Mouse (Mus musculus) lung, postnatal 4 days (tissue): ENCODE results near the gene Thrb.

Source experiments
- DNase-seq, 2 experiments: peaks; one replicate each; pipeline ENCODE4 v3.0.0; 2021

Thrb gene

DNA sequence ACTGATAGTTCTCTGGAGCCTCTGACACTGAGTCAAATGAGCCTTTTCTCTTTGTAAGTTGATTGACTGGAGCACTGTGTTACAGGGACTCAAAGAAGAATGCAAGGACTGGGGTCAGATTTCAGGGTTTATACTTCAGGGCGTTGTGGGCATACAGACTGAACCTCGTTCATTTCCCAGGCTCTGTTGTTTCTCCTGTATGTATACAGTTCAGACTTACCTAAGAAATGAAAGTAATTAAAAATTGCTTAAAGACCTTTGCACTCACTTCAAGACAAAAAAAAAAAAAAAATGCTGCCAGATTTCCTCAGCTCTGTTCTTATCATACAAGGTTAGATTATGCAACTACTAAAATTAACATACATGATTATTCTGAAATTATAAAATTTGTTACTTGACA, 126.2 kb downstream of the Thrb start:
- no peak for DNase-seq

DNA sequence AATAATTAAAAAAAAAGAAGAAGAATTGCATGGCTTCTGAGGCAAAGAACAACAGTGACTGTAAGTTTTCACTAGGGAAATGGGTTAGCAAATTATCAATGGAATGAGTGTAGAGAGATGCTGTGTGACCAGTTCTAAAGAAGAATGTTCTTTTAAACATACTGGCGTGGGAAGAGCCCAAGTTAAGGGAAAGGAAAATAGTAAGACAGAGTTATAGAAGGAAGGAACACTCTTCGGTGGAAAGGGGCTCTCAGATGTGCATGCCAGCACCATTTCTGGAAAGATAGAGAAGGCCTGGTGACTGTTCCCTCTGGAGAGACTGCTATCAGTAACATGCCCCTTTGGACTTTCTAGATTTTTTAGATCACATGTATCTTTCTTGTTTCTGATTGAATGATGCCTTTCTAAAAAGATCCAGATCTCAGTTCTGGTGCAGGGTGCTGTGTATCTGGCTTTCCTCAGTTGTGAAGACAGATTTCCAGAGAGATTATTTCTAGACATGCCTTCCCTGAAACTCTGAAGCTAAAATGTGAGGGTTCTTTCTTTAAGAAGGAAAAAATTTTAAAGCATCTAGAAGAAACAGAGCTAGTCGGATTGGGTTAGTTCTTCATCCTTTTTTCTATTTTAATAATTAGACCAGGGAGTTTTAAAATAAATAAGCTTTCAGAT, 144.0 kb downstream of the Thrb start:
- DNase-seq, result no peak

DNA sequence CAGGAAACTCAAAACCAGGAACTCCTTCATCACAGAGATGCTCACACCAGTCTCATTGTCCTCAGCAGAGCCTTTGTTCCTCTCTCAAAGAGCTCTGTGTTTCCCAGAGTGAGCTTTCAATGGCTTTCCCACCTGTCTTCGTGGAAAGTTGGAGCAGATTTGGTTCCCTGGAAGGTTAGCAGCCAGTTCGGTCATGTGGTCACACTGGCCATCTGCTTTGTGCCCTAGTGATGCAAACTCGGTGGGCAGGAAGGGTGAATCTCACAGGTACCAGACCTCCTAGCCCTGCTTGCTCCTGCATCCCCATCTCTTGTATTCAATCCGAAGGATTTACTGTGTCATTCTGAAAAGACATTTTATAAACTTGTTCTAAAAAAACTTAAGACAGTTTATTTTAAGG, 151.0 kb downstream of the Thrb start:
- no peak for DNase-seq

DNA sequence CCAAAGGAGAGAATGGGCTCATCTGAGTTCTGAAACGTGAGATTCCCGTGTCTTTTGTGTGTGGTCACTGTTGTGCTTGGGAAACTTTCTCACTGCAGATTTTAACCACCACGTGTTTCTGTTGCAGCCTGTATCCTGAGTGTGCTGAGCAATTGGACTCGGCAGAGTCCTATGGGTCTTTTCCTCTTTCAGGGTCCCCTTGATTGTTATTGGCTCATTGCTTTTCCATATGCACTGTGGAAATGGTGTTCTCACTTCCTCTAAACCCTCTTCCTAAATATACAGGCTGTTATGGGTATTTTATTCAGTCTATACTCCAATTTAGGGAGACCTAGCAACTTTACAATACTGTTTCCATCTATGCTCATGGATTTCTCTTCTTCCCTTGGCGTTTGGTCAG, 152.4 kb downstream of the Thrb start:
- DNase-seq, result no peak

DNA sequence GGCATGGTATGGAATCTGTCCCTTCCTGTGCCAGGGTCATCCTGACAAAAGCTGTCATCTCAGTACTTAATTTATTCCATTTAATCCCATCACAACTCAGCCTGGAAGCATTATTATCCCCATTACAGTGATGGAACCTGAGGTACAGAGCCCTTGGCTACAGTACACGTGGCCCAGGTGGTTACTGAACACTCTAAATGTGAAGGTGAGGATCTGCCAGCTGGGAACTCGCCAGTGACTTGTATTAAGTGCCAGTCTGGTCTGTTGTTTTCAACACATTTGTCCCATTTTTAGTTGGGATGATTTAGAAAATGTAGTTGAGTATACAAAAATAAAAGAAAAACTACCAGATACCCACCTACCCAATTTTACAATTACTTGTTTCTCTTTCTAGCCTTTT, 155.0 kb downstream of the Thrb start:
- no peak for DNase-seq

DNA sequence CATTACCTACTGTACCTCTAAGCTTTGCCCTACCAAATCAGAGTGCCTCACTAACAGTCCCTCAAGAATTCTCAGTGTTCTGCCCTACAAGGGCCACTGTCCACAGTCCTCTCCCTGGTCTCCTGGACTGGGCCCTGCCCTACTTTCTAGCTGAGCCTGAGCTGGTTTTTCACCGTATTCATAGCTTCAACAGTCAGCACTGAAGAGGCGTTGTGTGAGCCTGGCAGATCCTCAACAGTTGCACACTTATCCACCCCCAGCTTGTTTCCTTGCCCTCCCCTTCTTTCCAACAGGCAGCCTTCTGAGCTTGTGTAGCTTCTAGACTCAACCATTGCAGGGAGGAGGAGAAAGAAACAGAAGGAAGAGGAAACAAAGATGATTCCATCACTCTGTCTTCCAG, 158.0 kb downstream of the Thrb start:
- DNase-seq, result no peak

DNA sequence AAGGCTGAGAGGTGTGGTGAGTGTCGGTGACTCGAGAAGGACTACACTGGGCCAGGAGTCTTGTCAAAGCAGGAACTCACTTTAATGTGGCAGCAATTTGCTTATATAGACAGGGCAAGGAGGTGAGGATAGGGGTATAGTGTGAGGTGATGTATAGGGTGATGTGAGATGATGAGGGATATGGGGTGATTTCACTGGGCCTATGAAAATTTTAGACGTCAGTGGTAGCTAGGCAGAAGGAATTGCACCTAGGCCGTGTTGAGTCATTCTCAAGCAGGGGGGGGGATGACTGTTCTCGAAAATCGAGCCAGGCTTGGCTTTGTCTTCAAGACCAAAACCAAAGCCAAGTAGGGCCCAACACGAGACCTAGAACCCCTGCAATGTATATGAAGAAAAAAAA, 162.7 kb downstream of the Thrb start:
- no peak for DNase-seq

DNA sequence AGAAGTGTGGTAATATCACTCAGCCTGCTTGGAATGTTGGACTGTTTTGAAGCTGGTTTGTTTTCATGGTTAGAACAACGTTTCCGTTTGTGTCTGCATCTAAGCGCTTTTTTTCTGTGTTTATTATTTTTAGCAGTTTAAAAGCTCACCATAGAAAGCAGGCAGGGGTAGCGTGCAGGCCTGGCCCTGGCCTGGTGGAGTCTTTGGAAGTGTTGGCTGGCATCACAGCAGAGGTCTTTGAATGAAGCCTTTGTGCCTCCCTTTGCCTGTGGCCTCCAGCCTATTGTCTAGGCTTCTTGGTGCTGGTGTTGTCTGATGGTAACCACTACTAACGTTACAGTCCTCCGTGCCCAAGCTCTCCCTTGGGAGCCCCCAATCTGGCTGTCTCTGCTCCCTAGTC, 167.3 kb downstream of the Thrb start:
- DNase-seq, result no peak

DNA sequence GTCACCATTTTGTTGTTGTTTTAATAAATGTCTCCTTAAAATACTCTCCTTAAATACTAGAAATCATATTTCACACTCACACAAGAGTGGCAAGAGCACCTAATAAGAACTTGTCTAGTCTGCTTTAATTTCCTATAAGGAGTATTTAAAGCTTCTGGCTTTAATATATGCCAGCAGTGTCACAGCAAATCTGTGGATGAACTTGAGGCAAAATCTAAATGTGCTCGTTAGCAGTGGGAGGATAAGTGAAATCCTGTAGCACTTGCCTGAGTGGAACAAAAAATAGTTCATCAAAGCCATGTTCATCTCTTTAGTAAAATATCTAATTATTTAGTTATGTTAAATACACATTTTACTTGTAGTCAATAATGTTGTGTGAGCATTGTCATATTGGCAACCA, 175.7 kb downstream of the Thrb start:
- DNase-seq, result no peak

DNA sequence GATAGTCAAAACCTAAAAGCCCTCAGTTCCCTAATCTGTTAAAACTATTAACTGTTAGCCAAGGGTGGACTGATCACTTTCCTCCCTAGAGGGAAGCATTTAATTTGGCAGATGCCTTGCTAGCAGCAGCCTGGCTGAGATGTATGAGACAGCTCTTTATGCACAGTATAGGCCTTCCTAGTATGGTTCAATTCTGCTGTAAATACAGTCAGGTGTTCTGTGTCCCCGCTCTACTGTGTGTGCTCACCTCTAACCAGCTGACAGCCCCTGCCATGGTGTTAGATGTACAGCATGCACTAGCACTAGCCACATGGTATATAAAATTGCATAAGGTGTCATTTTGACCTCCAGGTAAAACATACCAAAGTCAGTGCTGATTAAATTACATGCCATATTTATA, 176.7 kb downstream of the Thrb start:
- no peak for DNase-seq

DNA sequence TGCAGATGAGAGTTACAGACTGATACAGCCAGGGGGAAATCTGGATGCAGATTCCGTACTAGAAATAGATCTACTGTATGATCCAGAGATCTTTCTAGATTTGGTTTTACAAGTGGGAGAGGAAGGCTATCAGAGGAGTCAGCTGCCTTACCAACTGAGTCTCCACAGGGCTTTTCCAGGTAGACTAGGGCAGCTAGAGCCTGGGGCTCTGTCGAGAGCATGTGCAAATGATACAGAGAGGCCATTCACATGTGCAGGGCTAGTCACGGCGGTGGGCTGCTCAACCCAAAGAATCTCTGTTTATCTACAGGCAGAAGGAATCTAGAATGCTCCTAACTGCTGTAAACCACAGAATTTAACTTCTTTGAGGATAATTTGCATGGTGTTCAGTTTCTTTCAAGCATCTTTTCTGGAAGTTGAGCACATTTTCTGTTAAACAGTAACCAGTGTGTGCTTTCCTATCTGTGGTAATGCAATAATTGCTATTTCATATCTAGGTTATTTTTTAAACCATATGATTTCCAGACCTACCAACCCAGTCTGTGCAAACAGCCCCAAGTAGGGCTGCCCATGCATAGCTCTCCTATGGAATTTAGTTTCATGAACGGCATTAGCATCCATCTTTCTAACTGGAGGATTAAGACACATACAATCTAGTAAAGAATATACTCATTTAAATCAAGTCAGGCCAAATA, 185.1 kb downstream of the Thrb start:
- DNase-seq, result no peak

DNA sequence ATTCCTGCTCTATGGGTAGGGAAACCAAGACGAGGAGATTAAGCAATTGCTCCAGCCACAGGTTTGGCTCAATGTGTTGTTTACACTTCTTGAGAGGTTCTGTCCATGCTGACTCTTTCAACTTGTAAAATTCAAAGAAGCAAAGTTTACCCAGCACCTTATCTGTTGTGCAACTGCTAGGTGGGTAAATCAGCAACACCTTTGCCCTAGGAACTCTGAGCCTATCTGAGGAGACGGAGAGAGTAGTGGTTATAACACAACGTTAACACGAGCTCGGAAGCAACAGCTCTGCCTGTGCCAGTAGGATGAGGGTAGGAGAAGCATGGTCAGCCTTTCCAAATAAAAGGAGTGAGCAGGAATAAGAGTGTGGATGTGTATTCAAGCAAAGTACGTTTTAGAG, 185.8 kb downstream of the Thrb start:
- DNase-seq, result no peak

DNA sequence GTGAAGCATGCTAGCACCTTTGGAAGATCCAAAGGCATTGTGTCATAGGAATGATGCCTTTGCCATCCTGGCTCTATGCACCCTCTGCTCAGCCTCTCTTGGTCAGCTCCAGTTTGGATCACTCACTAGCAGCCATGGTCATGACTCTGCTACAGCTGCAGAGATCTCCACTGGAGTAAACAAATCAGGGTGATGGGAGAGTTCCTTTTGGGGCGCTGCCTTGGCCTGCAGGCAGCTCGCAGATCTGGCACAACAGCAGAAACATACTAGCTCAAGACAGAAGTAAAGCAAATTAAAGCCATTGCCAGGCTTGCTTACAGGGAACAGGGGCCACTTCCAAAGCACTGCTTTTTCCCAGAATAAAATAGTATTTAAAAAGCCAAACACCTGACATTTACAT, 186.6 kb downstream of the Thrb start:
- peak in 1 of 2 experiments; percentile 31 for DNase-seq

DNA sequence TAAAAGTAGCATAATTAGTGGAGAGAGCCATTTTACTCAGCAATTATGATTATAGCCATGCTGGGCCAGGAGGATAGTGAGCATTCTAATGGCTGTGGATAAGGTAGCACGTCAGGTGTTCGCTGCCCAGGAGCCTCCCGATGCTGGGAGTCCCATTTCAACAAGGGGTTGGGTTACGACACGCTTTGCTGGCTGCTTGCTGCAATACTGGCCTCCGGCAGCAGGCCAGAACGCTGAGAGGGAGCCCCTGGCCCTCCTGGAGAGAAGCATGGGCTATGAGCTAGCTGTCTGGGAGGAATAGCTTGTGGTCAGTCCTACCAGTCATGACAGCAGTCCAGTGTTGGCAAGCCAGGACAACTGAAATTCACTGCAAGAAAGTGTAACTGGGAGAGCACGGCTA, 187.2 kb downstream of the Thrb start:
- peak; percentile 5 to 37 for DNase-seq

DNA sequence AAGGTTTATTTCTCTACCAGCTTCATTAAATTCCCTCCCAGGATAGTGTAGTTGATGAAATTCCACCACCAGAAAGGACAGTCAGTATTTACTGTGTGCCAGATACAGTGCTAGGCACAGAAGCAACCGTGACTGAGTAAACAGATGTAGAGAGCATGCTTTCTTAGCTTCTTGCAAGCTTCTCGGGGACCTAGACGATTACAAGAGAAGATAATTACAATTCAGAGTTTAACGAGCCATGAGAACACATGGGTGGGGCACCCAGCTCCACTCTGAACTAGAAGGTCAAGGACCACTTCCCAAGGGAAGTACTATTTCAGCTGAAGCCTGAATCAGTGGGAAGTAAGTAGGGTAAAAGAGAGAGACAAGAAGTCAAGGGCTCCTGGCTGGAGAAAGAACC, 190.3 kb downstream of the Thrb start:
- DNase-seq, result no peak

DNA sequence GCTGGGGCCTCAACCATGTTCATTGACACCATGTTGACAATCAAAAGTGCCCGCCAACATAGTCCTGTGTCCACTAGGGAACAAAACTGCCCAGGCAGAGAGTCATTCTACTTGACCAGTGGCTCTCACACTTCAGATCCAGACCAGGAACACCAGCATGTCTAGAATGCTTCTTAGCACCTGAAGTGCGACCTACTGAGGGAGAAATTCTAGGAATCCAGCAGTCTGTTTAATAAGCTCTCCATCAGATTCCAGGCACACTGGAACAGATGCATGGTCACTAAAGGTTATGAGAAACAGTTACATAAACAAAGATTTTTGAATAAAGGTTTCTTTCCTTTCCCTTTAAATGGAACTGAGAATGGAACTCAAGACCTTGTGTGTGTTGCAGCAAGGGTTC, 192.2 kb downstream of the Thrb start:
- no peak for DNase-seq

DNA sequence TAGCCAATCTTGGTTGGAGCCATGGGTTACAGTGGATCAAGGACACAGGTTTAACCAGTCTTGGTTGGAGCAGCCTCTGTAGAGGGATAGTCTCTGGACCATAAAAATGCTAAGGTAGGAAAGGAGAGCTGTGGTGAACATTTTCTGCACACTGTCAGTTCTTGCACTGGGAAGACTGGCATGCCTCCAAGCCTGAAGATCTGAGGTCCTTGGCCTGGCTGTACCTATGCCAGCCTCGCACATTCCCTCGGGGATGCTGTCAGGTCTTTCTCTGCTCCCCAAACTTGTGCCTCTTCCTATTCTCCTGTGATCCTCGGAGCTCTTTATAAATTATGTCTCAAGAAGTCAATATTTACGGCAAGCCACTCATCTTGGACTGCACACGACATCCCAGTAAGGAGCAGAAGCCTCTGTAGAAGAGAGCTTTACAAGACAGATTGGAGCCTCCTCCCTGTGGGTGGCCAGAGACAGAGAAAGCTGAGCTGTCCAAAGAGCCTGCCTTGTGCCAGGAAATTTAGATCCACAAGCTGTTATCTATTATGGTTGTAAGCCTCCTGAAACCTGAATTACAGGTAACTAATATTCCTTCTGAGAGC, 199.8 kb downstream of the Thrb start:
- no peak for DNase-seq

DNA sequence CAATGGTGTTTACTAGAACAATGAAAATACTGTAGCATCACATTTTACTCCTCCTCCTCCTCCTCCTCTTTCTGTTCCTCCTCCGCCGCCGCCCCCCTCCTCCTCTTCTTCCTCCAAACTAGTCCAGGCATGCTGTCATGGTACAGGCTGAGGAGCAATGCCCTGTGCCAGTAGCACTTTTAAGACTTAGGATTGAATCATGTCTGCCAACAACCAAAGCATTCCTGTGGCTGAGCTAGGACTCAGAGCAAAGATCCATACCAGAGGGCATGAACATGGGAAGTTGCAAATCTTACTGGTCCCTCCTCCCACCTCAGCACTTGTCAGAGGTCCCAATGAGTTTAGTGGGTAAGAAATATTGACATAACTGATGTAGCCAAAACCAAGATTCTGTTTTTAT, 202.6 kb downstream of the Thrb start:
- no peak for DNase-seq

DNA sequence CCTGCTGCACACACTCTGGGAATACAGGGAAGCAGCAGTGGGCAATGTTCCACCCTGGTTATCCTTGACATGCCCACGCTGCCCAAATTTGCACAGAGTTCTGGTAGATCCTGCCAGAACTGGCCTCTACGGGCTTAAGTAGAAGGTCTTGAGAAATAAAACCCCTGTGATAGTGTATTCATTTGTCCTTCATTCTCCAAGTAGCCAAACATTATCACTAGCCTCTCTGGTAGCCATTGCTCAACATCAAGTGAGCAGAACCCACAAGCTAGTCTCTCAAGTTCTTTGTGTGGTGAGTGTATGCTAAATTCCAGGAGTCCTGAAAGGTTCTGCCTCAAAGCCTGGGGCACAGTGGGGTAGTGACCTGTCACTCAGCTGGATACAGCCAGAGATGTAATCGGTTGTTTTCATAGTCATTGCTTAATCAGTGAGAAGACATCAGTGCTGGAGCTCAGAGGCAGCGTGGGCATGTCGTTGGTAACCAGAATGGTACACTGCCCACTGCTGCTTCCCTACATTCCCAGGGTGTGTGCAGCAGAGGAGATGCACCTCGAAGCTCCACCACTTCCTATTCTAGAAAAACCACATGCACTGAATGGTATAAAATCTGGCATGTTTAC, 203.8 kb downstream of the Thrb start:
- DNase-seq, result no peak

DNA sequence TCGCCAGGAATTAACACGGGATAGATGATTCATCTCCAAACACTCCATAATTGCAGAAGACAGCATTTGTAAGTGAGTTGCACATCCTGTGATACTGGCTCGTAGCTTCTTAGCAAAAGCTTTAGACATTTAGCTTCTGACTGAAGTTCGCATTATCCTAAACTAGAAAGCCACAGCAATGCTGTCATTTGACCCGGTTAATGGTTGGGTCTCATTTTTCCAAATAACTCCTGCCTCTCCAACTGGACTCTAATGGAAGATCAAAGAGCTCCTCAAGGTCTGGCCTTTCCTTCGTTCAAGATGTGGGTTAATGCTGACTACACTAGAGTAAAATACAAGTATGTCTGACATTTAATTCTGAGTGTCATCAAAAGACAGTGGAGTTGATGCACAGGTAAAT, 208.3 kb downstream of the Thrb start:
- DNase-seq, result no peak

DNA sequence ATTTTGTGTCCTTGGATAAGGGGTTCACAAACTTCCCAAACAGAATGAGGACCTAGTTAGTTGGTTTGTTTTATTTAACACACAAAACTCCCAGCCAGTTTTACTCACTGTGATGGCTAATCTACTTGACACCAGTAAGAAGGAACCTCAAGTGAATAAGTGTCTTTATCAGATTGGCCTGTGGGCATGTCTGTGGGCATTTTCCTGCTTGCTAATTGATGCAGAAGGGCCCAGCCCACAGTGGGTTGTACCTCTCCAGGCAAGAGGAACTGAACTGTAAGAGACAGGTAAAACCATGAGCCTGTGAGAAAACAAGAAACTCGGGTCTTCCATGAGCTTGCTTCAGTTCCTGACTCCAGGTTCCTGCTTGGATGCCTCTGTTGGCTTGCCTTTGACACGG, 215.9 kb downstream of the Thrb start:
- DNase-seq, result no peak

DNA sequence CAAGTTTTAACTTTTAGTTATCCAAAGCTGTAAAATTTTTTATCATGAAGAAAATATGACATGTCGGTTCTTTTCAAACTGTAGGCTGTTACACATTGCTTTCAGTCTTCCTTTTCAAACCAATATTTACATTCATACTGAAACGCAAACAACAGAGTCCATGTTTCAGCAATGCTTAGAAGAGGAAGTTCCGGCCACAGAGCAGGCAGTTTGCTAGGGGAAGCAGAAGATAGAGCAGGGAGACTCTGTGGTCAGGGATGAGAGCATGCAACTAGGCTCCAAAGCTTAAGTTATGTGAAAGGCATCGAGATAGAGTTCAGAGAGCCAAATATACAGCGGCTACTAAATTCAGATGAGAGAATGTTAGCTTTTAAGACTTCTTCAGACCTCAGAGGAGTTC, 219.4 kb downstream of the Thrb start:
- DNase-seq, result no peak

DNA sequence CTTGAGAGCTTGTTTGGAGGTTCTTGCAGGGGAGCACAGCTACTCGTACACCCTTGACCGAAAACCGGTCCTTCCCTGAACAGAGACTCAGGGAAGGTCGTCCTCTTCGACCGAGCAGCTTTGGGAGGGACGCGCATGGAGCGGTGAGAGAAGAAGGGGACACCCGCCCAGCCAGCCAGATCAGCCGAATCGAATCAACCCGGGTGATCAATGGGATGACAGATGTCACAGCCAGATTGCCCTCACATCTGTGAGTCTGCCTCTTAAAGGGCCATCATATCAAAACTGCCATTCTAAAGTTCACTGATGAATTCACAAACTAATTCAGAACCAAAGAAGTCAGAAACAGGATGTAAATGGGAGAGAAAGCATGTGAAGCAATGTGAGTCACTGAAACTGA, 224.8 kb downstream of the Thrb start:
- DNase-seq, result no peak

DNA sequence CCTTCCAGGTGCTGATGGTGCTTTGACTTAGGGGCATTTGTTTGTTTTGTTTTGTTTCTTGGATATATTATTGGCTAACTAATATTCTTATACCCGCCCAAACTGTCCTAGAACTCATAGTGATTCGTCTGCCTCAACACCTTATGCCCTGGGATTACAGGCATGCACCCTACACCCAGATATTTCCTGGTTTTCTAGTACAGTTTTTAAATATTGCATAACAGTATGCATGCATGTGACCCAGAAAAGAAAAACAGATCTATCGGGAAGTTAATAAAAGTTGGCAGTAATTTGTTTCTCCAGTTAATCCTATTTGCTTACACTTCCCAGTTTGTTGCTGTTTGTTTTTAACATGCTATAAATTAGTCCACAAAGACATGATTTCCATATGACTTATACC, 225.3 kb downstream of the Thrb start:
- DNase-seq, result no peak
